Mouse (Mus musculus) liver, embryonic 14 days (tissue): ENCODE data around the gene Allc. TPM values are rescaled to one million over a fixed set of nuclear protein-coding genes. Genes with fewer than 3 reads are reported as not detected.

ENCODE experiments used
- polyA plus RNA-seq: library from polyadenylated mRNA; depleted of rRNA; stranded (reverse); fragments of >200 nt; gene quantifications from 2 replicates; pipeline ENCODE4 v1.2.3, GENCODE M21; 2012; rRNA removed

Allc gene
- not detected in 2 replicates for polyA plus RNA-seq

GRCm38 (mm10) chr12:28582423-28582822 is at the start of gene Allc:
Allc (minus strand) TSS chr12:28582523.

GRCm38 (mm10) chr12:28623195-28623594 is 40.9 kb upstream of the Allc start, which contains the start of gene Colec11:
Colec11 (minus strand) TSS chr12:28623377.

GRCm38 (mm10) chr12:28552299-28552698 is 30.0 kb downstream of the Allc start, which contains the start of gene Dcdc2c:
Dcdc2c (minus strand) TSS chr12:28552399.

Other genes with a start within 250 kb of the Allc start
- not detected in 2 replicates for gene Dcdc2c, start 30.1 kb downstream of the Allc start, polyA plus RNA-seq
- 8.1 and 8.7 TPM in 2 replicates for gene Colec11, start 40.9 kb upstream of the Allc start, polyA plus RNA-seq
- gene Rps7, start 53.4 kb upstream of the Allc start, polyA plus RNA-seq = 690 and 700 TPM in 2 replicates
- 9.9 and 10.8 TPM in 2 replicates for gene Rnaseh1, start 67.1 kb upstream of the Allc start, polyA plus RNA-seq
- 16.4 and 21.3 TPM in 2 replicates for gene Adi1, start 92.7 kb upstream of the Allc start, polyA plus RNA-seq
- 9.6 and 12.0 TPM in 2 replicates for gene Trappc12, start 167.9 kb upstream of the Allc start, polyA plus RNA-seq
- 14.4 and 16.8 TPM in 2 replicates for gene Eipr1, start 169.3 kb upstream of the Allc start, polyA plus RNA-seq